Mouse (Mus musculus) skeletal muscle tissue, adult 2 months (tissue): Measurements from ENCODE around the gene Olfr395.
"Not testable (repeated sequence)": the region's sequence is repeated elsewhere in the genome, so short reads cannot be mapped to it uniquely, and the experiment has no call there.

Experiments used
- DNase-seq: peaks from one replicate; pipeline ENCODE4 v3.0.0-alpha.2; 2012; ENCODE audit warnings: low read depth, low spot score

Gene Olfr395

DNA sequence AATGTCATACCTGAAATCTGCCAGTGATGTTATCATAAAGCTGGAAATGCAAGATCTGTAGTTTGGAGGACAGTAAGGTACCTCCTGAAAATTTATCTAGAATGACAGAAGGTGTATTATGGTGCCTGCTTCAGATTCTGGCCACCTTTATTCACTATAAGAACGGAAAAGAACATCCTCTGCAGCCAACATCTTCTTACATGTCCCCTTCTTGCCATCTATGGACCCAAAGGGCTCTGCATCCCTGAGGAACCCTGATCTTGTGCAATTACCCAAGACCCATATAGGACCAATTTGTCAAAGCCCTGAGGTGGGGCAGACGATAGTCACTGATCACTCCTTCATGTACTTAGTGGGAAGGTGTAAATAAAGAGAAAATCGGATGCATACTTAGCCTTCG lies at the start of gene Olfr395:
Gene Olfr395 (minus strand): TSS at position 101 of the 400 bp plus-strand sequence.
- DNase-seq: not testable (repeated sequence)

- DNase-seq: no peak
Observed at GRCm38 (mm10) chr11:73936377-73936776, 27.3 kb upstream of the Olfr395 start, which contains the start of gene Olfr23. TSS of gene Olfr23 (plus strand) at chr11:73936677.

DNA sequence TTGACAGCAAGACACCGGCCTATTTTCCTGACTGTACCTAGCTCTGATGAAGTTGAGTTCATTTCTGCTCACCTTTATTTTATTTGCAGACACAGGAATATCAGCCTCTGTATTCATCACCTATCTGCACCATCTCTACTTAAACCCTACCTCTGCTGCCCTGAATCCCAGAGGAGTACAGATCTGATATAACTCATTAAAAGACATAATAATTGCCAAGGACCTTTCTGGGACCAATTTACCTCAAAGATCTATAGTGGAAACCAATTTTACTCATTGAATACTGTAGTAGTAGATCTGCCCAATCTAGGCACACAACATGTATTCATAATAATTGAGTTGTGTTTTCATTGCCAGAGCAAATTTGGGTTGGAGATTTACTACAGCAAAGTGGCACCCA lies 18.4 kb downstream of the Olfr395 start, which contains the start of gene Olfr394:
Gene Olfr394 (minus strand): TSS at position 101 of the 400 bp plus-strand sequence.
- no peak for DNase-seq
